Mouse (Mus musculus) cerebellum, adult 11-12 months (tissue): ENCODE measurements around the gene Cyth1.

Source experiments
- DNase-seq: peaks from one replicate; pipeline ENCODE4 v3.0.0; 2022

Cyth1 gene

DNA sequence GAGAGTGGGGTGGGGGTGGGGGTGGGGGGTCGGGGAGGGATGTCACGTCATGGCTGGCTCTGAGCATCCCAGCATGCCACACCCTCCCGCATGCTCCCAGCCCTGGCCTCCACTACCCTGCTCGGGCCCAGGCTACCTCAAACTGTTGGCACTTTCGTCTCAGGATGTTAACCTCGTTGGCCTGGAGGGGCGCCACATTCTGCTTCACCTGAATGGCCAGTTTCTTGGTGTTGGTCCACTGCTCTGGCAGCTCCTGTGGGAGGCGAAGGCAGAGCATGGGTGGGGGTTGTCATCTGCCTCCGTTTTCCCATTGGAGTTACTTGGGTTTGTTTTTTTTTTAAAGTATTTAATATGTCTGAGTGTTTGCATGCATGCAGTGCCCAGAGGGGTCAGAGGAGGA, 147.3 kb downstream of the Cyth1 start:
- DNase-seq = no peak

DNA sequence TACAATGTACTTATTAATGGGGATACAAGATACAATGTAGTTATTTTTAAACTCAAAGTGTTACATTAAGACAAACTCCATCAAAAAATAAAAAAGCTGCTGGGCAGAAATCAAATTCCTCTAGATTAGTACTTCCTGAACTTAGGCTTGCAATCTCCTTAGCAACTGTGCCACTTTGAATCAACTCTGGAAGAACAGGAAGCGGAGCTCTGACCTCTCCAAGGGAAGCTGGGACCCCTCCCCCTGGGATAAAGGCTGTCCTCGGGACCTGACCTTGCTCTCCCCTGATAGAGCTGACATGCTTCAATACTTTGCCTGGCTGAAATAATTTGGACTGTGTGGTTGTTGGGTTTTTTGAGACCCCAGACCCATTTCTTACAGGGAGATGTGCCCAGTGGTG, 151.7 kb downstream of the Cyth1 start:
- DNase-seq = no peak

DNA sequence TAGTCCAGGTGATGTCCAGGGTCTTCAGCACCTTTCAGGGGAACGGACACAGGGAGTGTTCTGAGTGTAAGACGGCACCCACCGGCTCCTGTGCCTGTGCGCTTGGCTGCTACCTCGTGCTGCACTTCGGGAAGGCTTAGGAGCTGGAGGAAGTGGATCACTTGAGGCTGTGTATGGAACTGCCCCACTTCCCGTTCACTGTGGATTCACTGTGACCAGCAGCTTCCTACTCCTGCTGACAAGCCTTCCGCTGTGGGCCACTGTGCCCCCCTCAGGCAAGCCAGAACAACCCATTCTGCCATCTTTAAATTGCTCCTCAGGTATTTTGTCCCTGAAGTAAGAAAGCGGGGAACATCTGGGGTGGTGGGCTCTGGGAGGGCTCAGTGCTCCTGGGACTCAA, 153.4 kb downstream of the Cyth1 start:
- DNase-seq = no peak

DNA sequence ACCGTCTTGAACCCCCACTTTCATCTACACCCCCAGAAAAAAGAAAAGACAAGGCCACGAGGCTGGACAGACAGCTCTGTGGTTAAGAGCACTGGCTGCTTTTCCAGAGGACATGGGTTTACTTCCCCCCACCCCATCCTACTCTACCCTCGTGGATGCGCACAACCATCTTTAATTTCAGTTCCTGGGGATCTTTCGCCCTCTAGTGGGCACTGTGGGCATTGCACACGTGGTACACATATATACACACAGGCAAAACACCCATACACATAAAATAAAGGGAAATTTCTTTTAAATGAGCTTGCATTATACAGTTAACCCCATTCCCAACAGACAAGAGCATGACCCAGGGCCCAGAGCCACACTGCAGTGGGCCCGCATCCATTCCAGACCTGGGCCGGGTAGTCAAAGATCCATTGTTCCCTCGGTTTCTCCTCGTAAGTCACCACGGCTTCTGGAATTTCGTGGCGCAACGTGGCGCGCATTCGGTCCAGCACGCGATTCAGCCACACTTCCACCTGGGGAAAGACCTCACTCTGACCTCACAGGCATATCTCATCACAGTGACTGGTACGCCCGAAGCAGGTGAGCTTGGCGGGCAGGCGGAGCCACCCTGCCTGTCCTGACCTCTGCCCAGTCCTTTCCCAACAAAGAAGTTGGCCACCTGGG, 157.3 kb downstream of the Cyth1 start:
- no peak for DNase-seq

DNA sequence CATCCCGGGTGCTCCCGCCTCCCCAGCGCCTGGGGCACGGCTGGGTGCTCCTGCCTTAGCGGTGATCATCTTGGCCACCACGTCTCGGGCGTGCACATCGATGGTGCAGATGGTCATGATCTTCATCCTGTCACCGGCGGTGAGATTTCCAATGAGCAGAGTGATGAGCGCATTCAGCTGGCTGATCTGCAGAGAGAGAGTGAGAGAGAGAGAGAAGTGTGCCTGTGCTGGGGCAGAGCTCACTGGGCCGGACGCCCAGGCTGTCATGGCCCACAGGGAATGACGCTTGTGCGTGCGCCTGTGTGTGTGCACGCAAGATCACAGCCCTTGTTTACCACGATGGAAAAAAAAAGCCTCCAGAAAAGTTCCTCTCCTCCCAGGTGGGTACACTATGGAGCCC, 159.5 kb downstream of the Cyth1 start:
- no peak for DNase-seq

DNA sequence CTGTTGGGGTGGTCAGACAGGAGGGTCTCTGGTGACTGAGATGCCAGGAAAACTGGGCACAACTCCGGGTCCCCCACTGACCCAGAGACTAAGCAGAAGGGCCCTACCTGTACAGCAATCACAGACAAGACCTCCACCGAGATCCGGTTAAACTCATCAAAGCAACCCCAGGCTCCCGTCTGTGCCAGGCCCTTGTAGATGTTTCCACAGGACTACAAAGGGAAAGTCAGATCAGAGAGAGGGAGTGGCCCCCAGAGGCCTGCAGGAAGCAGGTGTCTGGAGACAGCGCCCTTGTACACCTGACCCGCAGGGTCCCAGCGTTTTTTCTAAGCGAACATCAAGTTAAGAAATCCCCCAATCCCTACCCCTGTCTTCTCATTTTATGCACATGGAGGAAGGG, 162.4 kb downstream of the Cyth1 start:
- no peak for DNase-seq

DNA sequence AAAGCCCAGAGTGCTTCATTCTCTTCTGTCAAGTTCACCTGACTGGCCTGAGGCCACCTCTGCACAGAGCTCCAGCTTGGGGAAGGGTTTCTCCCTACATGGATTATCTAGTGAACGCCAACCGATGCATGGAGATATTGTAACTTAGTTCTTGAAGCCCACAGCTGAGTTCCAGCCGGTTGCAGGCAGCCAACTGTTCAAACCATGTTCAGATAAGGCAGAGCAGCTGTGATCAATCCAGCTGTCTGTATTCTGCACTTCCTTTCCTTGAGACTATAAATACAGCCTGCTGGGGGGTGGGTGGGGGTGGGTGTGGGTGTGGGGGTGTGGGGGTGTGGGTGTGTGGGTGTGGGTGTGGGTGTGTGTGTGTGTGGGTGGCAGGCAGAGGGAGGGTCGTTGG, 163.2 kb downstream of the Cyth1 start:
- DNase-seq = no peak

DNA sequence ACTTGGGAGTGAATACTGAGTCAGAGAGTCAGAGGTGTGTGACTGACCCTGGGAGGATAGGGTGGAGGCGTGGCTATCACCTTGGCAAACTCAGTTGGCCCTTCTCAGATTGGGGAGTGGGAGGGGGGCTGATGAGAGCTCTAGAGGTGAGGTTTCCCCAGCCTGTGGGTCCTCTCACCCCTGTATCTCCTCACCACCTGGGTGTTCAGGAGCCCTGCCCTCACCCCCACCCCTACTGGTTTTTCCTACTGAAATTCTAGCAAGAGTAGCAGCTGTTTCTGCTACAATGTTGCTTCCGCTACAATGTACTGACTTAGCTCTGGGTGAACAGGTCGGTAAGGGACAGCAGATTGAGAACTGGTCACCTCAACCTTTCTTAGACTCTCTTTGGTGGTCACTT, 164.1 kb downstream of the Cyth1 start:
- no peak for DNase-seq

DNA sequence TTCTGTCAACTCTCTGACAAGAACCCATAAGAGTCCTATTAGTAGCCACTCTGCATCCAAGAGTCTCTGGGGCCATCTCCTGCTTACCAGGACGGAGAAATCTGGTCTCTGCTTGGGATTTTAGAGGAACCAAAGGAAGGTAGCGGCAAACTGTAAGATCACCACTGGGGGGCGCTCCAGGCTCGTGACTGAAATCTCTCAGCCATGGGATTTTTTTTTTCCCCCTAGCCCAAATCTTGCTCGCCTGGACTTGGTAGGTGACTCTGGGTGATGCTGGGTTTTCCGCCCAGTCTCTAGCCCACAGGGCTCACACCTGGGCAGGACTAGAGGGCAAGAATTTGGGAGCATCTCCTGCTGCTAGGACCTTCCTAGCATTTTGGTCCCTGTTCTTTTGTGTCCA, 164.6 kb downstream of the Cyth1 start:
- peak; percentile 37 for DNase-seq

DNA sequence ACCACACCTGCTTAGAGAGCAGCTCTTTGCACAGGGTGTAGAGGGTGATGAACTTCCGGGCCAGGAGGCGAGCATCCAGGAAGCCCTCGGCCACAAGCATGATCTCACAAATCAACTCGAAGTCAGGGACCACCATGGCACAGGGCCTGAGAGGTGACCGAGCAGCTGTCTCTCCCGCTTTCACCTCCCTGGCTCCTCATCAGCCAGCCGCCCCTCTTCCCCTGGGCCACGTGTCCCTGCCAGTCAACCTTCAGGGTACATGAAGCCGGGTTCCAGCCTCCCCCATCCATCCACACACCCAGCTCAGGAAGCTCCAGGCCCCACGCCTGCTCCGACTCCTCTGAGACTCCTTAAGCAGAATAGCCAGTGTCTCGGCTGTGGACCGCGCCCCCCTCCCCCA, 166.1 kb downstream of the Cyth1 start:
- DNase-seq = no peak
